Mouse (Mus musculus) CD4-positive, CD25-positive, alpha-beta regulatory T cell, adult 2 months (primary cell): Measurements from ENCODE around the gene Ncmap.

ENCODE experiments used
- DNase-seq: peaks from one replicate; pipeline ENCODE4 v3.0.0-alpha.2; 2012; ENCODE audit warnings: low read depth, low spot score

Gene Ncmap

GRCm38 (mm10) chr4:135353066-135353793 lies 44.8 kb downstream of the Ncmap start, which contains the start of gene Srrm1:
Gene Srrm1 (minus strand): TSS chr4:135353321.
- peak; percentile 100 for DNase-seq

- peak; percentile 48 for DNase-seq
Observed at GRCm38 (mm10) chr4:135352326-135353065, 45.5 kb downstream of the Ncmap start.

GRCm38 (mm10) chr4:135337376-135337942 lies 60.6 kb downstream of the Ncmap start:
- DNase-seq, result no peak

- no peak for DNase-seq
Observed at GRCm38 (mm10) chr4:135336023-135336357, 62.0 kb downstream of the Ncmap start.

GRCm38 (mm10) chr4:135335327-135336022 lies 62.6 kb downstream of the Ncmap start:
- DNase-seq, result no peak

- no peak for DNase-seq
Observed at GRCm38 (mm10) chr4:135326469-135326868, 71.6 kb downstream of the Ncmap start.

GRCm38 (mm10) chr4:135326046-135326445 lies 72.0 kb downstream of the Ncmap start:
- no peak for DNase-seq

- no peak for DNase-seq
Observed at GRCm38 (mm10) chr4:135323021-135323420, 75.0 kb downstream of the Ncmap start.
